Mouse (Mus musculus) myocyte (in vitro differentiated cells): ENCODE measurements at regions not wholly inside any gene's neighbourhood (a gene's known extent, or its start where the extent isn't known, plus 50 kb on each side); places are given as distances from the start of the nearest gene placed in this dataset.

ENCODE experiments used
- E2F4 ChIP-seq: IDR thresholded peaks from one replicate; pipeline ENCODE4 v1.6.1; 2011; ENCODE audit warnings: mild to moderate bottlenecking, control low read depth, moderate library complexity; ENCODE audit not compliant: insufficient read depth
- POLR2A ChIP-seq: IDR thresholded peaks from one replicate; pipeline ENCODE4 v1.6.1; 2011; ENCODE audit warnings: low read depth, mild to moderate bottlenecking, control low read depth, moderate library complexity; ENCODE audit not compliant: insufficient read length
- TCF12 ChIP-seq: IDR thresholded peaks from one replicate; pipeline ENCODE4 v1.6.1; 2011; ENCODE audit warnings: mild to moderate bottlenecking, control low read depth; ENCODE audit not compliant: poor library complexity, insufficient read depth, severe bottlenecking

DNA sequence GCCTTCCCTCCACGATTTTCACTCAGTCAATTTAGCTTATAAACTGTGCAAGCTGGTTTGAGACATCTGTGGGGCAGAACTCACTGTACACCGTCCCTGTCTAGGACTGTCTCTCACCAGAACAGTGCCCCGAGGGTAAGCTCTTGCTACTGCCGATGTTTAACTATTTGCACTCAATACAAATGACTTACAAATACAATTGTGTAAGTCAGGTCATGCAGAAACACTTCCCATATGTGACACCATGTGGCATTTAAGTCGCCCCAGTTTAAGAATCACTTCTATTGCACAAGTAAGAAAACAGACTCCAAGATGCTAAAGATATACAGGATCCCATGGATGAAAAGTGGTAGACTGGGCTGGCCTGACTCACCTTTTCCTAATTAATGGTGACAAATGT is 195.6 kb downstream of the Cog6 start:
- no peak for TF ChIP-seq POLR2A
- TF ChIP-seq E2F4 = no peak
- no peak for TF ChIP-seq TCF12
